ENCODE assay signal across 8 mouse cellular contexts in the genomic region with DNA sequence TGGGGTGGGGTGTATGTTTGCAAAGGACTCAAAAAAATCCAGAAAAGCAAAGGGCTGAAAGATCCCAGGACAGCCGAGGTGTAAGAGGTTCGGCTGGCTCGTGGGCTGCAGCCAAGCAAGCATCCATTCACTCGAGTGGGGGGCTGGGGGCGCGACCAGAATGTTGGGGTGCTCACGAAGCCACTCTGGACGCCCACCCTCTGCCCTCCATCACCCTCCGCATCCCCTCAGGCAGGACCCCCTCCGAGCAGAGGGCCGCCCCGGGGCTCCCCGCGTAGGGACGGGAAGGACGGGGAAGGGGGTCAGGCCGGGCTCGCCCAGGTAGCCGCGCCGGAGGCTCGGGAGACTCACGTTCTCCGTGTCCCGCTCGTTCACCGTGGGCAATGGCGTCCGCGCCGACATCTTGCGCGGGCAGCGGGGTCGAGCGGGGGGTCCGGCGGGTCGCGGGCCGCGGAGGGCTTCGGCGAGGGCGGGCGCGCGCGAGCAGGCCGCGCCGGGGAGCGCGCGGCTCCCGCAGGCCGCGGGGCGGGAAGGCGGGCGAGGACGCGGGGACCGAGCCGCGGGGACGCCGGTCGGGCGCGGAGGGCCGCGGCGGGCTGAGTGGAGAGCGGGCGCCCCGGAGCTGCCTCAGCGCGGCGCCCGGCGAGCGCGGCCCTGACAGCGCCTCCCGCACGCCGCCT. TPM values are rescaled to one million over a fixed set of nuclear protein-coding genes. Genes with fewer than 3 reads are reported as not detected.
A peak's percentile ranks its signal among the peaks of the same experiment; 100 is the strongest.
DNase-seq lines count a peak whose midpoint lies in the region; ATAC-seq lines count a peak whose summit lies in the region.

A gene (minus strand): TSS at position 500 of the 680 bp plus-strand sequence.

- no peak for ATAC-seq in erythroblast, adult 5-6 weeks (replicated peaks; ENCODE audit: low FRiP score, poor library complexity, severe bottlenecking)
- no peak; the same call in 1 of the 2 replicates for ATAC-seq in stomach, embryonic 15.5 days (ENCODE audit: insufficient read depth, low FRiP score, low read depth)

- H3K4me2 ChIP-seq in stomach, embryonic 15.5 days: peak within 1 kb of the TSS; percentile 88

- DNase-seq in urinary bladder, postnatal 25 days (ENCODE audit: low spot score): peak; percentile 26
- DNase-seq in urinary bladder, postnatal 10 days (ENCODE audit: low spot score): no peak
- DNase-seq in frontal cortex, postnatal 10 days (ENCODE audit: low spot score in 2 of 2): peak; percentile 26 to 36
- DNase-seq in kidney, postnatal 14 days: peak; percentile 18
- peak; percentile 23 to 34 for DNase-seq in lung, postnatal 4 days

- H3K4me3 ChIP-seq in erythroblast, embryonic 14.5 days (replicated peaks): peak within 1 kb of the TSS; percentile 31
- H3K4me3 ChIP-seq in stomach, embryonic 15.5 days (replicated peaks): peak within 1 kb of the TSS; percentile 72

- H3K36me3 ChIP-seq in erythroblast, embryonic 14.5 days (ENCODE audit: control insufficient read depth): no peaks in the 10 kb centered on the region
- no peaks in the 10 kb centered on the region for H3K36me3 ChIP-seq in stomach, embryonic 15.5 days

- WGBS in stomach, embryonic 15.5 days: under 1% methylated on average over 60 of the region's 88 CpGs

- no peaks in the 10 kb centered on the region; the same call in 1 of the 2 replicates for H3K9me3 ChIP-seq in erythroblast, embryonic 14.5 days (ENCODE audit: control insufficient read depth, low read length)
- no peaks in the 10 kb centered on the region for H3K9me3 ChIP-seq in stomach, embryonic 15.5 days

- peak within 1 kb of the TSS; percentile 71 for H3K9ac ChIP-seq in stomach, embryonic 15.5 days

- 0 out of 2 replicates have a peak, but pooled peaks cover 2% of the 10 kb centered on the region for H3K4me1 ChIP-seq in erythroblast, embryonic 14.5 days (ENCODE audit: control insufficient read depth)
- H3K4me1 ChIP-seq in stomach, embryonic 15.5 days: peaks cover 11% of the 10 kb centered on the region; the same call in 1 of the 2 replicates

- peaks cover 59% of the 10 kb centered on the region for H3K27me3 ChIP-seq in erythroblast, embryonic 14.5 days (ENCODE audit: control insufficient read depth)
- H3K27me3 ChIP-seq in stomach, embryonic 15.5 days (replicated peaks): no peaks in the 10 kb centered on the region

- no peak within 1 kb of the TSS; the same call in 1 of the 2 replicates for H3K27ac ChIP-seq in stomach, embryonic 15.5 days

RNA-seq across cellular contexts. Expression of the gene that starts here (rescaled TPM):
- polyA plus RNA-seq in erythroblast, embryonic 14.5 days (2012): 0.02 TPM in 1 of 2 replicates, not detected in the other
- not detected in 2 replicates for total RNA-seq in erythroblast, adult 5-6 weeks (2015; ENCODE audit: low replicate concordance)
- total RNA-seq in erythroblast, adult 5-6 weeks (2017; ENCODE audit: low replicate concordance): not detected in 2 replicates
- 2.5 and 2.8 TPM in 2 replicates for polyA plus RNA-seq in stomach, embryonic 15.5 days (2015; fragmentation: Nextera tagmentation; extraction: Ambion mirVana)
